Mouse (Mus musculus) kidney, embryonic 14.5 days (tissue): ENCODE measurements at regions not wholly inside any gene's neighbourhood (a gene's known extent, or its start where the extent isn't known, plus 50 kb on each side); places are given as distances from the start of the nearest gene placed in this dataset.

Experiments
- ATAC-seq: fragments of 200-750 bp; cut with Nextera tagmentation; 2 replicates; pipeline ENCODE4 v1.8.0; 2017; ENCODE audit warnings: moderate number of reproducible peaks, mild to moderate bottlenecking, moderate TSS enrichment, moderate library complexity; ENCODE audit not compliant: low FRiP score, low TSS enrichment
- H3K27ac ChIP-seq: fragments of 300-500 bp; sonication (generic); 2 replicates; pipeline ENCODE4 v1.5.1; 2014; ENCODE audit warnings: low read depth, mild to moderate bottlenecking, low read length, moderate library complexity, mixed read lengths
- H3K27me3 ChIP-seq: fragments of 300-500 bp; sonication (generic); 2 replicates; pipeline ENCODE4 v1.6.1; 2014; ENCODE audit warnings: mild to moderate bottlenecking, low read length; ENCODE audit not compliant: control insufficient read depth, insufficient read depth
- H3K36me3 ChIP-seq: fragments of 300-500 bp; sonication (generic); 2 replicates; pipeline ENCODE4 v1.6.1; 2014; ENCODE audit warnings: low read length, mixed read lengths; ENCODE audit not compliant: control insufficient read depth, insufficient read depth
- H3K4me1 ChIP-seq: fragments of 300-500 bp; sonication (generic); 2 replicates; pipeline ENCODE4 v1.6.1; 2014; ENCODE audit warnings: low read length, mixed read lengths; ENCODE audit not compliant: control insufficient read depth, insufficient read depth
- H3K4me2 ChIP-seq: fragments of 300-500 bp; sonication (generic); replicated peaks from 2 replicates; pipeline ENCODE4 v1.6.1; 2014; ENCODE audit warnings: low read depth, mild to moderate bottlenecking, low read length
- H3K4me3 ChIP-seq: fragments of 300-500 bp; sonication (generic); 2 replicates; pipeline ENCODE4 v1.5.1; 2014; ENCODE audit warnings: mild to moderate bottlenecking, low read length
- H3K9ac ChIP-seq: fragments of 300-500 bp; sonication (generic); 2 replicates; pipeline ENCODE4 v1.6.1; 2014; ENCODE audit warnings: low read depth, mild to moderate bottlenecking, low read length, moderate library complexity
- H3K9me3 ChIP-seq: fragments of 300-500 bp; sonication (generic); 2 replicates; pipeline ENCODE4 v1.6.1; 2016; ENCODE audit warnings: low read length; ENCODE audit not compliant: control insufficient read depth
- WGBS: fragments of 180-500 bp; shearing (Covaris S2); extraction: QIAGEN DNeasy Blood & Tissue Kit; methylation state at CpG from one replicate; pipeline ENCODE4 v1.1.7; 2014; 5-methylcytosine and 5-hydroxymethylcytosine counted together

- H3K27me3 ChIP-seq: no peaks in the 10 kb centered on the region
- no peak overlapping the region for H3K9ac ChIP-seq
- H3K4me3 ChIP-seq: no peak overlapping the region
- no peaks in the 10 kb centered on the region for H3K36me3 ChIP-seq
- WGBS: 64% methylated on average over 11 of the region's 11 CpGs
- no peak overlapping the region for H3K4me2 ChIP-seq
- no peaks in the 10 kb centered on the region for H3K4me1 ChIP-seq
- ATAC-seq: no peak
- no peaks in the 10 kb centered on the region for H3K9me3 ChIP-seq
- no peak overlapping the region for H3K27ac ChIP-seq
Observed at GRCm38 (mm10) chr4:47534959-47535358, 60.5 kb downstream of the Sec61b start.

DNA sequence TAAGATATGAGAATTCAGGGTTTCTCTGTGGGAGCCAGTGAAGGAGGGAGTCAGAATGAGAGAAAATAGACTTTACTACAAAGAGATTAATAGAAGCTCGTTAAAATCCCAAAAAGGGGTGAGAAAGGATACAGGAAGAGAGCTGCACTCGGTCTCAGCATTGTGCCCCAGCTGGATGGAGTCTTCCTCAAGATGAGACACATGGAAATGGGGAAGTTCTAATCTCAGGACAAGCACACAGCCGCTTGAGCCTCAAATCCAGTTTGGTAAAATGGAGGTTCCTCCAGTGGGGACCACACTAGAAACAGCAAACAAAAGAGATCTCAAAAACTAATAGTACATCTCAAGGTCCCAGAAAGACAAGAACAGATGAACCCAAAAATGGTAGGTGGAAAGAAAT, 93.2 kb downstream of the Sec61b start:
- H3K4me3 ChIP-seq: no peak overlapping the region
- H3K9me3 ChIP-seq: no peaks in the 10 kb centered on the region
- no peak overlapping the region for H3K27ac ChIP-seq
- ATAC-seq: no peak
- WGBS: 75% methylated on average over 3 of the region's 3 CpGs
- H3K36me3 ChIP-seq: no peaks in the 10 kb centered on the region
- H3K9ac ChIP-seq: no peak overlapping the region
- H3K27me3 ChIP-seq: no peaks in the 10 kb centered on the region
- no peak overlapping the region for H3K4me2 ChIP-seq
- H3K4me1 ChIP-seq: no peaks in the 10 kb centered on the region

DNA sequence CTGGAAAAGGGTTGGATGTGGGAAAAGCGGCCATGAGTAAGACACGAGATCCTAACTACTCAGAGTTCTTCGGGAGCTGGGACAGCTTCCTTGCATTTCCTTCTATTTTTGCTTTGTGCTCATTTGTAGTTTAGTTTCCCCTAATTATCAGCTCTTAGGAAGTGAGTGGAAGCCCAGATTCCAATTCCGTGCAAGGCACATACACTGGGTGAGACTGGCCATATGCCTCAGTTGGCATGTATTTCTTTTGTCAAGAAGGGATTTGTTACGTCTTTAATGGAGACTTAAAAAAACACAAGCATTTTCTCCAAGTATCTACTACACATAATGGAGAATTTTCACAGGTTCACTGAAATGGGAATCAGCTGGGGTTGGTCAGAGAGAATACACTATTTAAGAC, 96.4 kb downstream of the Sec61b start:
- Histone ChIP-seq H3K36me3 (no peaks in the 10 kb centered on the region), H3K4me1 (no peaks in the 10 kb centered on the region), H3K9me3 (no peaks in the 10 kb centered on the region), H3K4me2 (no peak overlapping the region), H3K9ac (no peak overlapping the region), H3K27ac (no peak overlapping the region), H3K4me3 (no peak overlapping the region), H3K27me3 (no peaks in the 10 kb centered on the region)
- 88% methylated on average over 5 of the region's 5 CpGs for WGBS
- no peak for ATAC-seq

GRCm38 (mm10) chr4:47576011-47576410, 101.6 kb downstream of the Sec61b start:
- H3K27me3 ChIP-seq: no peaks in the 10 kb centered on the region
- no peak overlapping the region for H3K4me2 ChIP-seq
- no peaks in the 10 kb centered on the region for H3K4me1 ChIP-seq
- no peaks in the 10 kb centered on the region for H3K9me3 ChIP-seq
- H3K4me3 ChIP-seq: no peak overlapping the region
- no peak overlapping the region for H3K9ac ChIP-seq
- no peak overlapping the region for H3K27ac ChIP-seq
- ATAC-seq: no peak
- WGBS: 83% methylated on average over 4 of the region's 4 CpGs
- no peaks in the 10 kb centered on the region for H3K36me3 ChIP-seq

DNA sequence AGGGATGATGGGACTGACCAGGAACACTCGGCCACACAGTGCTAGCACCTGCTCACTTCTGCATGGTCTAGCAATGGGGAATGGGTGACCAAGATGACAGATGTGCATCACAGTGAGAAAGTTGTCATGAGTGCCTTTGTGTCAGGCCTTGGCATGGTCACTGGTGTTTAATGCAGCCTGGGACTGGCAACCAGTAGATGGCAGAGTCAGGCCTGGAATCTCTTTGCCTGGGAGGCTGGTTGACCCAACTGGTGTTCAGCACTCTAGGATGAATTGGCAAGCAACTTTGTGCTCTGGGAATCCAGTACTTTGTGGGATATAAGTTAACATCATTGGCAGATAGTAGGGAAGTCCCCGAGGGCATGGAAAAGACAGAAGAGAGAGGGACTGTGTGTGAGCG, 103.0 kb downstream of the Sec61b start:
- 95% methylated on average over 3 of the region's 3 CpGs for WGBS
- H3K27ac ChIP-seq: no peak overlapping the region
- H3K4me2 ChIP-seq: no peak overlapping the region
- H3K9me3 ChIP-seq: no peaks in the 10 kb centered on the region
- no peaks in the 10 kb centered on the region for H3K36me3 ChIP-seq
- H3K4me1 ChIP-seq: no peaks in the 10 kb centered on the region
- H3K9ac ChIP-seq: no peak overlapping the region
- H3K4me3 ChIP-seq: no peak overlapping the region
- no peak for ATAC-seq
- H3K27me3 ChIP-seq: no peaks in the 10 kb centered on the region

- Histone ChIP-seq H3K9ac (no peak overlapping the region), H3K4me2 (no peak overlapping the region), H3K9me3 (no peaks in the 10 kb centered on the region), H3K4me1 (no peaks in the 10 kb centered on the region), H3K4me3 (no peak overlapping the region), H3K27me3 (no peaks in the 10 kb centered on the region), H3K36me3 (no peaks in the 10 kb centered on the region), H3K27ac (no peak overlapping the region)
- no peak for ATAC-seq
- 83% methylated on average over 10 of the region's 10 CpGs for WGBS
Observed at GRCm38 (mm10) chr4:47578637-47579036, 104.2 kb downstream of the Sec61b start.

GRCm38 (mm10) chr4:47580556-47580955, 106.1 kb downstream of the Sec61b start:
- no peak overlapping the region for H3K4me2 ChIP-seq
- no peak overlapping the region for H3K9ac ChIP-seq
- no peak overlapping the region for H3K27ac ChIP-seq
- WGBS: 83% methylated on average over 5 of the region's 5 CpGs
- no peaks in the 10 kb centered on the region for H3K27me3 ChIP-seq
- no peak for ATAC-seq
- no peak overlapping the region for H3K4me3 ChIP-seq
- no peaks in the 10 kb centered on the region for H3K9me3 ChIP-seq
- no peaks in the 10 kb centered on the region for H3K36me3 ChIP-seq
- H3K4me1 ChIP-seq: no peaks in the 10 kb centered on the region

- Histone ChIP-seq H3K4me2 (no peak overlapping the region), H3K27me3 (no peaks in the 10 kb centered on the region), H3K27ac (no peak overlapping the region), H3K4me3 (no peak overlapping the region), H3K9me3 (no peaks in the 10 kb centered on the region), H3K36me3 (no peaks in the 10 kb centered on the region), H3K9ac (no peak overlapping the region), H3K4me1 (no peaks in the 10 kb centered on the region)
- 50% methylated on average over 5 of the region's 5 CpGs for WGBS
- ATAC-seq: no peak
Observed at GRCm38 (mm10) chr4:47587256-47587655, 112.8 kb downstream of the Sec61b start.

DNA sequence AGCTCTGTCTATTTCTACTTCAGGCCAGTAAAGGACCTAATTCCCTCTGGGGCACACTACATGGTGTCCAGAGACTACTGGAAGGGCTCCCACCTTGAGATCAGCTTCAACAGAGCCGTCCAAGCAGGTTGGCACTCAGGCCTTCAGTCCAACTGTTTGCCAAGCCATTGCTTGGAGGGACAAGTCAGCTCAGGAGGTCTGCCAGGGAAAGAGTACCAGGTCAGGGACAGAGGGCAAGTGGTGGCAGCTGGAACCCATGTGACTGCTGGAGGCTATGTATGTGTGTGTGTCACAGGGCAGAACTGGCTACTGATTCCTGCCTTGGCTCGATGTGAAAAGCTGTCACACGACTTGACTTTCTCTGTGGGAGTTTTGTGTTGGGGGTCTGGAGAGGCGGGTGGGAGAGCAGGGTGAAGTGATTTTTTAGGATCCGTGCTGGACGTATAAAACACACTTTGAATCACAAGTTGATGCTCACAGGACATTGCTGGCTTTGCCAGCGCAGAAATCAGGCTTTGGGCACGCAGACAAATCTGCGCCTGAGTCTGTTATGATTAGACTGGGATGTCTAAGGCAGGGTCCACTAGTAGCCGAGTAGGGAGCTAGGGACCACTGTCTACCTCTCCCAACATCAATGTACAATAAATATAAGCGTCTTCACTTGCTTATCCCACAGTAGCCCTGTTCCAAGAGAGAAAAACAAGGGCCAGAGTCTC, 118.0 kb downstream of the Sec61b start:
- Histone ChIP-seq H3K9me3 (no peaks in the 10 kb centered on the region), H3K4me1 (no peaks in the 10 kb centered on the region), H3K36me3 (no peaks in the 10 kb centered on the region), H3K9ac (no peak overlapping the region), H3K27ac (no peak overlapping the region), H3K4me2 (no peak overlapping the region), H3K27me3 (no peaks in the 10 kb centered on the region; the same call in 1 of the 2 replicates), H3K4me3 (no peak overlapping the region)
- ATAC-seq: no peak
- WGBS: 87% methylated on average over 11 of the region's 11 CpGs
